Mouse (Mus musculus) right cerebral cortex, postnatal 36 days (tissue): ENCODE data around the gene Gmfg.

Experiments
- DNase-seq, 2 experiments: peaks; one replicate each; pipeline ENCODE4 v3.0.0; 2022; ENCODE audit warnings: low spot score in 2 of 2, mixed read lengths in 1 of 2

The Gmfg gene

GRCm38 (mm10) chr7:28482854-28483253, 45.6 kb downstream of the Gmfg start:
- DNase-seq = peak in 1 of 2 experiments; percentile 62

- DNase-seq = no peak
Observed at GRCm38 (mm10) chr7:28484192-28484591, 46.9 kb downstream of the Gmfg start.

- DNase-seq = peak; percentile 27 to 57
Observed at GRCm38 (mm10) chr7:28488030-28488491, 50.8 kb downstream of the Gmfg start.

GRCm38 (mm10) chr7:28490410-28490809, 53.2 kb downstream of the Gmfg start:
- peak in 1 of 2 experiments; percentile 14 for DNase-seq

GRCm38 (mm10) chr7:28490903-28491302, 53.7 kb downstream of the Gmfg start:
- no peak for DNase-seq

- no peak for DNase-seq
Observed at GRCm38 (mm10) chr7:28492310-28492709, 55.1 kb downstream of the Gmfg start.

- DNase-seq = no peak
Observed at GRCm38 (mm10) chr7:28495426-28495825, 58.2 kb downstream of the Gmfg start.
